Mouse (Mus musculus) brain, embryonic 14.5 days (tissue): Measurements from ENCODE around the gene Lig3.

Experiments
- CTCF ChIP-seq: fragments of 200-500 bp; IDR thresholded peaks from 2 replicates; pipeline ENCODE4 v1.5.1; 2012; ENCODE audit warnings: inconsistent platforms, mild to moderate bottlenecking, moderate library complexity, borderline replicate concordance; ENCODE audit not compliant: insufficient read depth, insufficient read length; ENCODE audit errors: extremely low read depth
- POLR2A ChIP-seq: fragments of 200-500 bp; IDR thresholded peaks from 2 replicates; pipeline ENCODE4 v1.6.1; 2012; ENCODE audit warnings: mild to moderate bottlenecking, inconsistent platforms, borderline replicate concordance; ENCODE audit not compliant: poor library complexity, insufficient read depth, insufficient read length, severe bottlenecking; ENCODE audit errors: extremely low read depth

GRCm38 (mm10) chr11:82746857-82747366, 34.0 kb upstream of the Lig3 start:
- TF ChIP-seq POLR2A (no peak), CTCF (no peak)
